Mouse (Mus musculus): ENCODE data around the gene Ttn.

Gene Ttn

DNA sequence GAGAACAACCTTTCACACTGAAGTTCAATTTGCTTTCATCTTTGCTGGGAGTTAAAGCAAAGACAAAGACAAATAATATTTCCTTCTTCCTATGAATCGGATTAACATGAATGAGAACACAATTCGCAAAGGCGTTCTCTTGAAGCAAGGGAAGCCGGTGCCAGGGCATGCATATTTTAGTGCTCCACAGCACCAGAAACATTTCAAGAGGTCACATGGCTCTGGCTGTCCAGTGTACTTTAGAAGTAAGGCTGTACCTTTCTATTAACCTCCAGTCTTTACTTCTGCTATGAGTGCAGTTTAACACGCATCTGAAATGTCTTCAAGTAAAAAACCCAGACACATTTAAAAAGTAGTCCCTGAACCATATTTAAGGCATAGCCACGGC is 20.3 kb downstream of the Ttn start:
- no peak for DNase-seq (ENCODE audit: low spot score)

DNA sequence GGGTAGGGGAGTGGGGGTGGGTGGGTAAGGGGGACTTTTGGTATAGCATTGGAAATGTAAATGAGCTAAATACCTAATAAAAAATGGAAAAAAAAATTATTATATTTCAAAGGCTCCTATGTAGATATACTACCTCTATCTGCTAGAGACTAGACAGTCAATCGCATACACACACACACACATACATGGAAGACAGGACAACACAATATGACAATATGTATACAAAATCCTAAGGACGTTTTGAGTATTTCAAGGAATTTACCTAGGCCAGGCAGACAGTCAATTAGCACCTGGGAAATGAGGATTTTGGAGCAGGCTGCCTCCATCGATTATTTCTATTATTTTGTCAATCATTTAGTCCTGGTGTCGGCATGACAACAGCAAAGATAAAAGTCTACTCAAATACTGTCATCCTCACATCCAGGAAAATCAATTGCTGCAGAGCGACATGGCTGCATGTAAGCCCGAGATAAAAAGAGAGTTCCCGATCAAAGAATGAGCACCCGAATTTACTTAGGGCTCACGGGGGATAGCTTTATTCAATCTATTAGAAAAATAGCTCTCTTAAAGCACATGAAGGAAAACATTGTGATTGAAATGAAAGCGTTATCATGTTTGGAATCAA is 20.8 kb downstream of the Ttn start:
- DNase-seq (ENCODE audit: low spot score): no peak

DNA sequence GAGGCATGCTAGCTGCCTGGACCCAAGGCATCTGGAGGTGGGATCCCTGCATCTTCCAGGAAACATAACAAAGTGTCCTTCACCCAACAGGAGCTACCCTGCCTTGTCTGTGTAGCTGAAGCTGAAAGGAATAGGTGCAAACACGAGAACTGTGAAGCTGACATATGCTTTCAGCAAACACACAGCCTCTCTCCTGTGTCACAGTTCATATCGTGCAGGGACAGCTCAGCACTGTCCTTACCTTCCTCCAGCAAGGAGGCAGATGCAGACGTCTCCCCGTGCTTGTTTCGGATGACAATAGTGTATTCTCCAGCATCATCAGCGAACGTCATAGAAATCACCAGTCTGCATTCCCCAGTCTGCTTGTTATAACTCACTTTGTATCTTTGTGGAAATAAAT is 32.6 kb downstream of the Ttn start:
- DNase-seq (ENCODE audit: low spot score): no peak

DNA sequence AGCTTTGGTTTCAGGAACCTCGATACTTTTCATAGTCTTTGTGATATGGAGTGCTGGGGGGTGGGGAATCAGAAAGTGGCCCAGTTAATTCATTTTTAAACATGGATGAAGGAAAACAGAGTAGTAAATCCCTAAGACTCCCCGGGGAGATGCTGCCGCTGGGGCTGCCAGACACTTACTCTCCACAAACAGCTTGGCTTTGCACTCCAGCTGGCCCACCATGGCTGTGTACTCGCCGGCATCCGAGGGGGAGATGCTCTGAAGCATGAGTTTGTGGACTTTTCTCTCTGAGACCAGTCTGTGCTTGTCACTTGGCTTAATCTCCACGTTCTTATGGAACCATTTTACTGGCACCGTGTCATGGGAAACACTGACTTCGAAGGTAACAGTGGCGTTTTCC is 43.8 kb downstream of the Ttn start:
- DNase-seq (ENCODE audit: low spot score): no peak

DNA sequence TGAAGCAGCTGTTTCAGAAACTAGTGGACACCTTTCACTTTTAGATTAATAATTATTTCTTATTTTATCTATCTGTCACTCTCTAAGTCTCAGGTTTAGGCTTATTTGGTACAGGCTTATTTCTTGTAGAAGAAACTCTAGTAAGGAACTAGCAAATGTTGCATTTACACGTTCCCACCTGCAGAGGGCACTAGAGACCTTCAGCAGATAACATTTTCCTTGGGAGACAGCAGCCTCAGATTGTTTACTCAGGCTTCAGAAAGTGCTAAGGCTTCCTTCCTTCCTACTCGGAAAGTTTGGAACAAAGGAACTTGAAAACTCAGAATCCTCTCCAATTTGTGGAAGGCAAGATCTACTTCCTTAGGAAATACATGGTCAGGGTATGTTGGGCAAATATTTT is 52.6 kb downstream of the Ttn start:
- DNase-seq (ENCODE audit: low spot score): peak; percentile 59

DNA sequence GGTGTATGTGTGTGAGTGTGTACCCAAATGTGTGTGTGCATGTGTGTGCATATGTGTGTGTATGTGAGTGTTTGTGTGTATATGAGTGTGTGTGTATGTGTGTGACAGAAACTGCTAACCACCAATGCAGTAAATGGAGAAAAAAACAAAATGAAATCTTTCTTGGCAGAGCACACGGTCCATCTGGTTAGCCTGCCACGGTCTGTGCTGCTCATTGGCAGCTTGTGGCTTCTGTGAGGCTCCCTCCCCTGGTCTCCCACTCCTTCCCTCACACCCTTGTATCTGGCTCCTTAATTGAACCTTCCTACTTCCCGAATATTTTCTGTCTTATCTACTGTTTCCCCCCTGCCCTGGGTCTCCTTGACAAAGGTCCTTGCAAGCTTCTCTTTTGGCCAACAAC is 53.5 kb downstream of the Ttn start:
- peak; percentile 18 for DNase-seq (ENCODE audit: low spot score)

DNA sequence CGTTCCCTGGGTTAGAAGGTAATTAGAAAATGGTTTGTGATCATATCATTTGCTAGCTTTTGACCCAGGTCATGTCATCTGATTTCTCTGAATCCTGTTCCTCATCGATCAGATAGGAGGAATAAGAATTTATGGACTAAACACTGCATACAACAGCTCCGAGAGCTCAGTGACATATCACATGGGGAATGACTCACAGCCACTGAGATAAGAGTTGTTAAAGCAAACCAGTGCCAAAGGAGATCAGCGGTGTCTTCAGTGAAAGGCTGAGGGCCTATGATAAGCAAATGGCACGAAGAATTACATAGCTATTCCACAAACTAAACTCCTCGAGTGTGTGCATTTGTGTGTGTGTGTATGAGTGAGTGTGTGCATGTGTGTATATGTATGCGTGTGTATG is 54.0 kb downstream of the Ttn start:
- no peak for DNase-seq (ENCODE audit: low spot score)

DNA sequence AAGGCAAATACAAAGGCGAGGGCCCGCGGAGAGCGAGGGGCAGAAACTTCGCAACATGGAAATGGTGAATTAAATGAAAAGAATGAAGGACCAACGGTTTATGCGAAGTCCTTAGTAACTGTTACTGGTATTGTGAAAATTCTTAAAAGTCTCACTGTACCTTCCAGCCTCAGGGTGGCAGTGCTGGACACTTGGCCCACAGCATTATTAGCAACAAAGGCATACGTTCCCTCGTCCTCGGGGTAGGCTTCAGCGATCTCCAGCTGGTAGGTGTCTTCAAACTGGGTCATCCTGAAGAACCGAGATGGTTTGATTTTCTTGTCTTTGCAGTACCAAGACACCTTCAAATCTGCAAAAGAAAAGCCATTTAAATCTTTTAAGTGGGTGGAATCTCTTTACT is 55.4 kb downstream of the Ttn start:
- no peak for DNase-seq (ENCODE audit: low spot score)

DNA sequence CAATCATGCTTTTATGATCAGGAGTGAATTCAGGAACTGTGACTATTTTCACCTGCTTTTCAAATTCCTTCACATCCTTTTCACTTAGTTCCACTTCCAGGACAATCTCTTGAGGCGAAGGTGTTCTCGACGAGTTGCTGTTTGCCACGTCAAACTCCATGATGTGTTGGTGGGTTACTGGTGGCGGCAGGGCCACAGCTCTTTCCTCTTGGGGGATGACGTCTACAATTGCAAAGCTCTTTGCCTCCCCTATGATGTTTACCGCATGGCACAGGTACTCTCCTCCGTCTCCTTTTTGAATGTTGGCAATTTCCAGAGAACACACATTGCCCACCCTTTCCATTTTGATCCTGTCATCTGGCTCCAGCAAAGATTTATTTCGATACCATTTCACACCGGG is 67.4 kb downstream of the Ttn start:
- DNase-seq (ENCODE audit: low spot score): no peak

DNA sequence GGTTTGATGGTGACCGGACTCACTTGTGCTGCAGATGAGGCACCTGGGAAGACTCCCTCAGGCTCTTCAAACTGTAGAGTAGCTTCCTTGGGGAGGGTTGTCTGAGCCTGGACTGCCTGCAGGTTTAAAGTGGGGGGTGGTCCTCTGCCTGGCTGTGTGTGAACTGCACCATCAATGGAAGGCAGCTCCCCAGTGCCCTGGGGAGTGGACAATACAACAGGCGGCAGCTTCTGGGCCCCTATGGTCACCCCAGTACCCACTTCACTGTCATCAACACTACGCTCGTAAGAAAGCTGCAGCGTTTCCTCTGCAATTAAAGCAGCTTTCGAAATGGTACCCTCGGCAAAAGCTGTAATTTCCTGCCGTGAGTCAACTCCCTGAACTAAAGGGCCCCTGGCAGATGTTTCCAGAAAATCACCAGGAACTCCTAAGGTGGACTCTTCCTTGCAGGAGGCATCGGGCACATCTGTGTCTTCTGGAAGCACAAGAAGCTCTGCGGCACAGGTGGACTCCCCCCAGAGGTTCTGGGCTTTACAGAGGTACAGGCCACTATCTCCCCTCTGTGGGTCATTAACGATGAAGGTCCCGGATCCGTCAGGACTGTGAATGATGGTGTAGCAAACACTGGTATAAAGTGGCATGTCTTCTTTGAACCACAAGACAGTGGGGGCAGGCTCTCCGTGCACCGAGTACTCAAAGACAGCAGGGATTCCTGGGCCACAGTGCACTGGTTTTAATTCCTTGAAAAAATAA is 73.5 kb downstream of the Ttn start:
- DNase-seq (ENCODE audit: low spot score): no peak

DNA sequence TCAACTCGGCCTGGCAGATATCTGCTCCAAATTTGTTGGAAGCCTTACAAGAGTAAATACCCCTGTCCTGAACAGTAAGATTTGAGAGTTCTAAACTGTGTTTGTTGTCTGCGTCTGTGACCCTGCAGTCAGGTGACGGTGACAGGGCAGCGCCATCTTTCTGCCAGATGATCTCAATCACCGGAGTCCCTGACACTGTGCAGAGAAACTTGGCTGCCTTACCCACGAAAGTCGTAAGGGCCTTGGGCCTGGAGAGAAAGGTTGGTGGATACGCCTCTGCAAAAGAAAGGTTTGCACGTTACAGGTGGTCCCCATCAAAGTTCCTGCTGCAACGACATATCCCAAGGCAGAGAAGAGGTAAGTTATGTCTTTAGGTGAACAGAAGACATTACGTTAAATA is 79.0 kb downstream of the Ttn start:
- no peak for DNase-seq (ENCODE audit: low spot score)

DNA sequence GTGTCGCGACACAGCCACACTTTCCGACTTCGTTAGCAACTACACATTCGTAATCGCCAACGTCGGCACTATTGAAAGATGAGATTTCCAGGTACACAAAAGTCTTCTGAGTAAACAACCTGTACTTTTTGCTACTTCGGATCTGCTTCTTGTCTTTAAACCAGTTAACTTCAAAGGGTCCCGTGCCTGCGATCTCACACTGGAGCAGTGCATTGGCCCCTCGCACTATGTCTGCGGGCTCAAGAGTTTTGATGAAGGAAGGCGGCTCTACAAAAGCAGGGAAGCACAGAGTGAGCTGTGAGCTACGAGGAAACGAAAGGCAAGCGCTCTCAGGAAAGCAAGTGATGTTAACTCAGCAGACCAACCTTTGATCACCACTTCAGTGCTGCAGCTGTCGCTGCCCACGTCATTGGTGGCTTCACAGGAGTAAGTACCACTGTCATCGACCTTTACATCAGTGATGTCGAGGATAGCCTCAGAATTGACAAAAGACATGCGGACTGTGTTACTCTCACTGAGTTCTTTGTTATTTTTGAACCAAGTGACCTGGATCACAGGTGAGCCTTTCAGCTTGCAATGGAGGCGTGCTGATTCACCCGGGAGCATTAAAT is 80.8 kb downstream of the Ttn start:
- DNase-seq (ENCODE audit: low spot score): no peak

DNA sequence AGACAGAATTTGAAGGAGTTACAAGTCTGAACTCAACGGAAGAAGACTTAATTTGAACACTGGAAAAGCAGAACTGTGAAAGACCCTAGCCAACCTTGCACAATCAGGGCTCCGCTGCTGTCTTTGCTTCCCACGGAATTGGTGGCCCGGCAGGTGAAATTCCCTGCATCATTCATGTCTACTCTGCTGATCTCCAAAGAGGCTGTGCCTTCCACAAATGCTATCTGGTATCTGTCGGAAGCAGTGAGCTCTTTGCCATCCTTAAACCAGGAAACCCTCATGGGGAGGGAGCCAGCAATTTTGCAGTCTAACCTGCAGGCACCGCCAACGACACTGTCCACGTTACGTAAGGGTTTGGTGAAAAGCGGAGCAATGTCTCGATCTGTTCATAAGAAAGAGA is 82.5 kb downstream of the Ttn start:
- no peak for DNase-seq (ENCODE audit: low spot score)

DNA sequence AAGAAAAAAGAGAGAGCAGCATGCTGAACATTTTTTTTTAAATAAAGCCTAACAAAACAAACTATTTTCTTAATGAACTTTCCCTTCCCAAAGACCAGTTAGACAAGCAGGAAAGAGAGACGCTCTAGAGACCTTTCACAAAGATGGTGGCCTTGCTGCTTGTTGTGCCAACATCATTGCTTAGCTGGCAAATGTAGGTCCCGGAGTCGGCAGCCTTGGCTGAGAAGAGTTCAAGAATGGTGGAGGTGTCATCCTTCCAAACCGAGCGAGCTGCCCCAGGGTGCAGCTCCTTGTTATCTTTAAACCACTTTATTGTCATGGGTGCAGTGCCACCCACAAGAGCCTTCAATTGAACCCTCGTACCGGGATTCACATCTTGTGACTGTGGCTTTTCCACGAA is 85.4 kb downstream of the Ttn start:
- DNase-seq (ENCODE audit: low spot score): no peak

DNA sequence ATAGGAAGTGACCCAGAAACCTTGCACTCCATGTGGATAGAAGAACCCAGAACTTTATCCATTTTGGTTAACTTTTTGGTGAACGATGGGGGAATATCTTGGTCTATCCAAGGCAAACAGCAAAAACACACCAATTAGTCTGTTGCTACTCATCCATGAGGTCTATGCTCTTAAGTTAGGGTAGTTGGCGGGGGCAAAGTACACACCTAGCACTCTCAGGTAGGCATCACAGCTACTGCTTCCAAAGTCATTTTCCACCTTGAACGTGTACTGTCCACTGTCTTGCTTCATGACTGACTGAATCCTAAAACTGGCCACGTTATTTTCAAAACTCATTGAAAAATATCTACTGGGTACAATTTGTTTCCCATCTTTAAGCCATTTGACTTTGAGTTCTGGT is 87.0 kb downstream of the Ttn start:
- no peak for DNase-seq (ENCODE audit: low spot score)

DNA sequence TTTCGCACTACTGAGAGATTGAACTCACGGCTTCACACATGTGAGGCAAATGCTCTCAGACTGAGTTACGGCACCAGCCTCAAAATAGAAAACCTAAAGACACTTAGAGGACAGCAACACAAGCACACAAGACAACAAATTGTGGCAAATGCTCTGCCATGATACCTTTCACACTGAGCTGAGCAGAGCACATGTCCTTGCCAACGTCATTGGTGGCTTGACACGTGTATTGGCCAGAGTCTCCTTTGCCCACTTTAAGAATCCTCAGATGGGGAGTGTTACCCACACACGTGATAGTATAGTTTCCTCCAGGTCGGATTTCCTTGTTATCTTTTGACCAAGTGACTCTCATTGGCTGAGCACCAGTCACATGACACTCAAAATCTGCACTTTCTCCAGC is 93.6 kb downstream of the Ttn start:
- no peak for DNase-seq (ENCODE audit: low spot score)

DNA sequence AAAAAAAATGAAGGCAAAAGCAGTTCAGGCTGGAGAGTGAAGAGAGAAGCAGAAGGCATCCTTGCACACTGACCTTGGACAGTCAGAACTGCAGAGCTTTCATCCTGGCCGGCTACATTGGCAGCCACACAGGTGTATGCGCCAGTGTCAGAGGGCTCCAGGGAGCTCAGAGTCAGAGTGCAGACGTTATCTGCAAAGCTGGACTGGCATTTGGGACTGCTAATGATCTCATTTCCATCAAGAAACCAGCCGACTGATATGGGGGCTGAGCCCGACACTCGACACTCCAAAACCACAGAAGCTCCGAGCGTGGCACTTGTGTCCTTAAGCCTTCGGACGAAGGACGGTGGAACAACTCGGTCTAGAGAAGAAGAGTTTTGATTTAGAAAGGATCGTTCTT is 96.5 kb downstream of the Ttn start:
- no peak for DNase-seq (ENCODE audit: low spot score)

DNA sequence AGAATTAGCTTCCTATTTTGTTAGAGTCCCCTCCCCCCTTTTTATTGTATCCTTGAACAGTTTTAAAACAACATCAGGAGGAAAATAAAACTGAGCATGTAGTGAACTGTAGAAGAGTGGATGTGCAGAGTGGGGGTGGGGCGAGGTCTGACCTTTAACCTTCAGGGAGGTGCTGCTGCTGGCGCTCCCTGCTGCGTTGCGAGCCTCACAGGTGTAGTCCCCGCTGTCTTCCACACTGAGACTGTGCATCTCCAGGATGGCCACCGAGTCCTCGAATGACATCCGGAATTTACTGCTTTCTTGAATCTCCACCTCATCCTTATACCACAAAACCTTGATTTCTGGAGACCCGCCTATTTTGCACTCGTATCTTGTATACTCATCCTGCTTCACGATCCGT is 100.9 kb downstream of the Ttn start:
- DNase-seq (ENCODE audit: low spot score): no peak

DNA sequence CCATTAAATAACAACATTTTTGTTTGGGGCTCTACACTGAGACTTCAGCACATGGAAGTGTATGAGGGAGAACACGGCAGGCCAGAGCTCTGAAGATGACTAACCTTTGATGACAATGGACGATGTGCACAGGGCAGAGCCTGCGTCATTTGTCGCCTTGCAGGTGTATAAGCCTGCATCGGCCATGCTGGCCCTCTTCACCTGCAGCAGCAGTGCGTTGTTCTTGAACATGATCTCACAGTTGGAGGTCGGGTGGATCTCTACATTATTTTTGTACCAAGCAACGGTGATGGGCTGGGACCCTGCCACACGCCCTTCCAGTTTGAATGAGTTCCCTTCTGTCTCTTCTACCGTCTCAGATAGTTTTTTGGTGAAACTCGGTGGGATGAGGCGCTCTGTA is 106.8 kb downstream of the Ttn start:
- no peak for DNase-seq (ENCODE audit: low spot score)

DNA sequence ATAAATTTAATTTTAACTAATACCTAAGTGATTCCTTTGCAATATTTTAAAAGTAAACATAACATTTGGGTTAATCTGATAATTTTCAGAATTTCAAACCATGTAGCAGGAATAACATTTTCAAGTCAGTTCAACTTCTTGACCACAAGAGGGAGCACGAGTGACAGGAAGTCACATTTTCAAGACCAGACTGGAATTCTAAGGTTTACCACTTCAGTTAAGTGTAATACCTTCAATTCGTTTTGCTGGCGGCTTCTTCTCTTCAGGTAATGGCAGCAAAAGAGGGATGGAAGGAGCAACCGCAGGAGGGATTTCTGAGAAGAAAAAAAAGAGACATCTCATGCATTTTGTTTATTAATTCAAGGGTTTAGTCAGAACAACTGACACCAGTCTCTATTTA is 115.4 kb downstream of the Ttn start:
- peak; percentile 5 for DNase-seq (ENCODE audit: low spot score)

DNA sequence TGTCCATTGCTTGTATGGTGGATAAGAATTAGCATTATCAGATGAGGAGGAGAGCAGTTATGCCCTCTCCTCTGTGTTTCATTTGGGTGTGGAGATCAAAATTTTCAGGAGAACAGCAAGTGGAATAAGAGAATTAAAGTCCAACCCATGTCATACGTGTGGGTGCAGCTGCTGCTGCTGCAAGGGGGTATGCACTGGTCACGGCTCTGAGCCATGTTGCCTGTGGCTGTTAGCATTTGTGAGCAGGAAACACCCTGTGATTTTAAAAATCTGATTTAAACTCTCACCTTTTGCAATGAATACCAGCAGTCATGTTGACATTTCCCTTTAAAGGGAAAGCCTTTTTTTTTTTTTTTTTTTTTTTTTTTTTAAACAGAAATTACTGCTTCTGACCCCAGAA is 116.8 kb downstream of the Ttn start:
- no peak for DNase-seq (ENCODE audit: low spot score)

DNA sequence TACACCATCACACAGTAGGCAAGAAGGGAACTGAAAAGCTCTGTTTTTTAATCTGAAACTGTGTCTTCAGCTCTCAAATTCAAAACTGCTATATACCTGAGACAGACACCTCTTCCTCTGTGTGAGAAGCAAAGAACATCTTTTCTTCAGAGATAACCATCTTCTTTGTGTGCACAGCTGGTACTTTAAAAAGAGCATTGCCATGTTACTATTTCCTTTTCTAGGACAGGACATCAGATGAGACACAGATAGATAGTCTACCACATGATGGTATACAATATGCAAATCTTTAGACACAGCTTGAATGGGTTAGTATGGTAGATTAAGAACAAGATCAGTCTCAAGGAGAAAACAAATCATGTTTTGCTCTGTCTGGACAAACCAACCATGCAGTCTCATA is 121.0 kb downstream of the Ttn start:
- DNase-seq (ENCODE audit: low spot score): no peak

DNA sequence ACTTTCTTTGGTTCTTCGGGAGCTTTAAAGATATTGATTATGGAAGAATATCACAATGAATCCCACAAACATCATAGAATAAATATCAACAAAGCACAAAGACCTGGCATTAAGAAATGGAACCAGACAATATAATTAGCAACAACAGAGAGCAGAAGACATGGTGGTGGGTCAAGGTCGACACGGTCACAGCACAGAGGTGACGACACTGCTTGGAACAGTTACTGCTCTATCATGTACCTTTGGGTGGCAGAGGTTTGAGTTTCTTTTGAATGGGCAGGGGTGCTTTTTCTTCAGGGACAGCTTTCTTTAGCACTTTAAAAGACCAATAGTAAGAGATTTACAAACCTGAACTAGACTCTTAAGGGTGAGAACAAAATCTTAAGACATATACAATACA is 132.3 kb downstream of the Ttn start:
- no peak for DNase-seq (ENCODE audit: low spot score)

DNA sequence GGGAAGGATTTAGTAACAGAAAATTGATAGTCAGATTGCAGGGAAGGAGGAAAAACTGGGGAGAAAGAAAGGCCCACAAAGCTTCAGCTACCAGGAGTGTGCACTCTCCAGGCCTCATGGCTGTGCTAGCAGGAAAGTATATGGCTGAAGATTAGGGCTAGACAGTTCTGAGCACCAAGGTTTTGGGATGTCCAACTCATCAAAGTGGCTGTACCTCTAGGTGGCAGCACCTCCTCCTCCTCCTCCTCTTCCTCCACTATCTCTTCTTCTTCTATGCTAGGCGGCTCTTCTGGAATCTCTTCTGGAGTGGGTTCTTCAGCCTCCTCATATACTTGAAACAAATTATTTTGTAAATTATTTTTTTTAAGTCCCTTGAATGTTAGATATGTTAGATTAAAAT is 139.2 kb downstream of the Ttn start:
- DNase-seq (ENCODE audit: low spot score): no peak
